Mouse (Mus musculus) lung, adult 18-20 months (tissue): ENCODE data around the gene Scfd2.

Source experiments
- DNase-seq, 2 experiments: peaks; one replicate each; pipeline ENCODE4 v3.0.0; 2022; ENCODE audit warnings: mixed read lengths in 2 of 2

Scfd2 gene

GRCm38 (mm10) chr5:74196307-74196618, 335.3 kb downstream of the Scfd2 start:
- no peak for DNase-seq

GRCm38 (mm10) chr5:74195614-74196306, 335.8 kb downstream of the Scfd2 start:
- no peak for DNase-seq

- peak; percentile 90 to 92 for DNase-seq
Measured at GRCm38 (mm10) chr5:74194841-74195613, 336.5 kb downstream of the Scfd2 start, which contains the start of gene Rasl11b. Rasl11b (plus strand) TSS chr5:74195286.

- no peak for DNase-seq
Measured at GRCm38 (mm10) chr5:74194027-74194840, 337.3 kb downstream of the Scfd2 start.

GRCm38 (mm10) chr5:74193626-74194025, 337.9 kb downstream of the Scfd2 start:
- no peak for DNase-seq

- DNase-seq: no peak
Measured at GRCm38 (mm10) chr5:74193008-74193407, 338.6 kb downstream of the Scfd2 start.

GRCm38 (mm10) chr5:74190911-74191310, 340.6 kb downstream of the Scfd2 start:
- DNase-seq: no peak

- no peak for DNase-seq
Measured at GRCm38 (mm10) chr5:74190161-74190491, 341.4 kb downstream of the Scfd2 start.

- DNase-seq: no peak
Measured at GRCm38 (mm10) chr5:74189484-74190160, 341.9 kb downstream of the Scfd2 start.

GRCm38 (mm10) chr5:74188886-74189285, 342.7 kb downstream of the Scfd2 start:
- no peak for DNase-seq

- no peak for DNase-seq
Measured at GRCm38 (mm10) chr5:74188076-74188475, 343.5 kb downstream of the Scfd2 start.

GRCm38 (mm10) chr5:74184607-74185006, 347.0 kb downstream of the Scfd2 start:
- no peak for DNase-seq

GRCm38 (mm10) chr5:74183118-74183517, 348.4 kb downstream of the Scfd2 start:
- peak in 1 of 2 experiments; percentile 54 for DNase-seq

GRCm38 (mm10) chr5:74180216-74180615, 351.3 kb downstream of the Scfd2 start:
- no peak for DNase-seq

- no peak for DNase-seq
Measured at GRCm38 (mm10) chr5:74175526-74176270, 355.9 kb downstream of the Scfd2 start.

- no peak for DNase-seq
Measured at GRCm38 (mm10) chr5:74173162-74173844, 358.3 kb downstream of the Scfd2 start.

- DNase-seq: peak in 1 of 2 experiments; percentile 47
Measured at GRCm38 (mm10) chr5:74172208-74172607, 359.4 kb downstream of the Scfd2 start.

GRCm38 (mm10) chr5:74171768-74172167, 359.8 kb downstream of the Scfd2 start:
- no peak for DNase-seq

- DNase-seq: no peak
Measured at GRCm38 (mm10) chr5:74168085-74168484, 363.5 kb downstream of the Scfd2 start.

GRCm38 (mm10) chr5:74166642-74167041, 364.9 kb downstream of the Scfd2 start:
- DNase-seq: no peak

- no peak for DNase-seq
Measured at GRCm38 (mm10) chr5:74164547-74164946, 367.0 kb downstream of the Scfd2 start.

- DNase-seq: no peak
Measured at GRCm38 (mm10) chr5:74163141-74163540, 368.4 kb downstream of the Scfd2 start.
